Mouse (Mus musculus): Measurements from ENCODE around the gene Mmp15. TPM values are rescaled to one million over a fixed set of nuclear protein-coding genes. Genes with fewer than 3 reads are reported as not detected.

The Mmp15 gene
- polyA plus RNA-seq, 1 experiment, result 8.0 TPM

DNA sequence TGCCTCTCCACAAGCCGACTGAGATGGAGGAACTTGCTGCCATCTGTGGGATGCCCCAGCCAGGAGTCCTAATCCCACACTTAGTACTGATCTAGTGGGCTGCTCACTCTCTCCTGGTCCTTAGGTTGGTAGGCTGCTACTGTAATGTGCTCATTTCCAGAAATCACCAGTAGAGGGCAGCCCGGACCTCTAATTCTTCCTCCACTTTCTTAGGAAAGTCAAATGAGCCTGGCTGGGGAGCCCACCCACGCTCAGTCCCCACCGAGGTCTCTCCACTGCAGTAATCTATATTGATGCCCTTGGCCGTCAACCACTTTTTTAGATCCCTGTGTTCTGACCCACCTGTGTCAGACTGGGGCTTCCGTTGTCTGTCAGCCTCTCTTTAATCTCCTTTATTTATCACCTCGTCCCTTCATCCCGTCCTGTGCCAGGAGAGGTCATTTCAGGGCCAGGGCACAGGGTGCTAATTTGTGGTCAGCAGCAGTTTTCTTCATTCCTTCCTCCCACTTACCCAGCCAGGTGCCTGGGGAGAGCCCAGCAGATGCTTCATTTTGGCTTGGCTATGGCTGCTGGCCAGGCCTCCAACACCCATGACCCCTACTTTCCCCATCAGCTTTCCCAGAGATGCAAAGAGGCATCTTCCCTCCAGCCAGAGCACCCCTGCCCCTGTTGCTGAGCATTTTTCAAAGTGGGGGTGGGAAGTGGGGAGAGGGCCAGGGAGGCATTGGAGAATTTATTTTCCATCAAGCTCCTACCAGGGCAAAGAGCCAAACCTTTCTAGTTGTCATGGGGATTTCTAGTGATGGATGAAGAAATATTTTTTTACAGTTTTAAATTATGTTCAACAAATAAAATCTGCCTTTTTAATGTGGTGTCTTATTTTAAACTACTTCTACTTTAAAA lies 5.2 kb upstream of the Mmp15 start:
- H3K36me3 ChIP-seq (ENCODE audit: control insufficient read depth, insufficient read depth, low read length, poor library complexity, severe bottlenecking), result no peaks in the 10 kb centered on the region
- no peak overlapping the region for H3K4me3 ChIP-seq (ENCODE audit: low read depth, low read length)
- no peaks in the 10 kb centered on the region for H3K4me1 ChIP-seq (ENCODE audit: control insufficient read depth, insufficient read depth, low read length)
- H3K9me3 ChIP-seq (replicated peaks; ENCODE audit: control insufficient read depth, insufficient read depth, low read length, poor library complexity, severe bottlenecking), result no peaks in the 10 kb centered on the region
- H3K9ac ChIP-seq (ENCODE audit: low read depth, poor library complexity, severe bottlenecking), result no peak overlapping the region
- no peak overlapping the region for H3K27ac ChIP-seq (ENCODE audit: insufficient read depth, low read length)
- TF ChIP-seq POLR2A (IDR thresholded peaks at IDR 0.05; ENCODE audit: insufficient read depth, low read length), result no peak
- TF ChIP-seq CTCF (IDR thresholded peaks at IDR 0.05; ENCODE audit: low read depth, low read length), result peak; percentile 56
- no peaks in the 10 kb centered on the region for H3K27me3 ChIP-seq (ENCODE audit: control insufficient read depth, insufficient read depth, low read length, poor library complexity, severe bottlenecking)

- 0 out of 2 replicates have a peak, but pooled peaks cover 3% of the 10 kb centered on the region for H3K27me3 ChIP-seq (ENCODE audit: control insufficient read depth, insufficient read depth, low read length, poor library complexity, severe bottlenecking)
- H3K4me1 ChIP-seq (ENCODE audit: control insufficient read depth, insufficient read depth, low read length), result no peaks in the 10 kb centered on the region
- H3K4me3 ChIP-seq (ENCODE audit: low read depth, low read length), result no peak overlapping the region
- no peaks in the 10 kb centered on the region for H3K36me3 ChIP-seq (ENCODE audit: control insufficient read depth, insufficient read depth, low read length, poor library complexity, severe bottlenecking)
- H3K9me3 ChIP-seq (replicated peaks; ENCODE audit: control insufficient read depth, insufficient read depth, low read length, poor library complexity, severe bottlenecking), result no peaks in the 10 kb centered on the region
- H3K27ac ChIP-seq (ENCODE audit: insufficient read depth, low read length), result no peak overlapping the region
- H3K9ac ChIP-seq (ENCODE audit: low read depth, poor library complexity, severe bottlenecking), result no peak overlapping the region
- TF ChIP-seq EP300 (IDR thresholded peaks at IDR 0.05; ENCODE audit: insufficient read depth, low read depth, low read length), result no peak
- TF ChIP-seq POLR2A (IDR thresholded peaks at IDR 0.05; ENCODE audit: insufficient read depth, low read length), result no peak
- TF ChIP-seq CTCF (IDR thresholded peaks at IDR 0.05; ENCODE audit: low read depth, low read length), result no peak
These were observed 3.7 kb upstream of the Mmp15 start for GRCm38 (mm10) chr8:95348356-95348755.

DNA sequence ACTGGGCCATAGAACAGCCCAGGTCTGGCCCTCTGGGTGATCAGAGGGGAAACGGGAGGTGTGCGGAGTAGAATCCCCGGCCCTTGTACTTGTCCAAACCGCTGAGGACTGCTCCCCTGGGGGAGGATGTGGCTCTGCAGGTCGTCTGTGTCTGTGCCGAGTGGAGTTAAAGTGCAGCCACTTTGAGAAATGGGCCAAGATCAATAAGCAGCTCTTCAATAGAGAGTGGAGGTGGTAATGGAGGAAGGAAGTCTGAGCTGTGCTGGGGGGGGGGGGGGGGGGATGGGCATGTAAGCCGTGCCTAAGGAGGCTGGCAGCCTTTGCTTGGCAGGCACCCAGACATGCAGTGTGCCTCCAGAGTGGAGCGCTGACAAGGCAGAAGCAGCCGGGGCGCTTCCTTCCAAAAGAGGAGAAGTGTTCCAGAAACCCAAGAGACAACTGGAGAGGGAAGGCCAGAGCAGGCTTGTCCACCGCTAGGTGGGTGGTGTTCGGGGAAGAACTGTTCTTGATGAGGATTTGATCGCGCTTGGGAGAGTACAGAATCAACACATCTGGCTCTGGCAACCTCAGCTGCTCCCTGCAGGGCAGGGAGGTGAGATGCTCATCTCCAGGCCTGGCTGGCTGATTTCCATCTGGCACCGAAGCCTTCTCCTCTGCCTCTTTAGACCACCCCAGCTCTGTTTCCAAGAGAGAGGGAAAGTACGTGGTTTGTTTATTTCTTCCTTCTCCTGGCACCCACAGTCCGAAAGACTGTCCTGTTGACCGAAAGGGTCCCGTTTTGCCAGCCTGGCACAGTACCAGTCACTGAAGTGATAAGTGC lies 3.0 kb upstream of the Mmp15 start:
- 0 out of 2 replicates have a peak, but pooled peaks cover 3% of the 10 kb centered on the region for H3K27me3 ChIP-seq (ENCODE audit: control insufficient read depth, insufficient read depth, low read length, poor library complexity, severe bottlenecking)
- H3K4me3 ChIP-seq (ENCODE audit: low read depth, low read length), result no peak overlapping the region
- H3K4me1 ChIP-seq (ENCODE audit: control insufficient read depth, insufficient read depth, low read length), result no peaks in the 10 kb centered on the region
- H3K27ac ChIP-seq (ENCODE audit: insufficient read depth, low read length), result no peak overlapping the region
- TF ChIP-seq POLR2A (IDR thresholded peaks at IDR 0.05; ENCODE audit: insufficient read depth, low read length) (no peak), CTCF (IDR thresholded peaks at IDR 0.05; ENCODE audit: low read depth, low read length) (no peak), EP300 (IDR thresholded peaks at IDR 0.05; ENCODE audit: insufficient read depth, low read depth, low read length) (no peak)
- H3K9ac ChIP-seq (ENCODE audit: low read depth, poor library complexity, severe bottlenecking), result no peak overlapping the region
- H3K36me3 ChIP-seq (ENCODE audit: control insufficient read depth, insufficient read depth, low read length, poor library complexity, severe bottlenecking), result no peaks in the 10 kb centered on the region
- H3K9me3 ChIP-seq (replicated peaks; ENCODE audit: control insufficient read depth, insufficient read depth, low read length, poor library complexity, severe bottlenecking), result no peaks in the 10 kb centered on the region

DNA sequence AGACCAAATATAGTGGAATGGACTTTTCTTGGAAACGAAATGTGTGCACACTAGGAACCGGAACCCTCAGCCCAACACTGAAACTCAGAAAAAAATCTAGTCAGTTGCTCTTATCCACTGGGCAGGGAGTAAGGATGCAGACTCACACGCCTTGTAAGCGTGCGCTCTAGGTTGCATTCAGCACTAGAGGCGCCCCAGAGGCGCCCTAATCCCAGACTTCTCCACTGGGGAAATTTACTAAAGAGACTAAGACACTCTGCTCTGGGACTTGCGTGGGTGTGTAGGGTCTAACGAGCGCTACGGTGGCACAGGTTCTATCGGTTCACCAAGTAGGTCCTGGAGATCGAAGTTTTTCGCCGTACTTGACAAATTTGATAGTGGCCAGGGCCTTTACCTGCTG lies 607 bp upstream of the Mmp15 start:
- Histone ChIP-seq H3K9ac (ENCODE audit: low read depth, poor library complexity, severe bottlenecking) (peak overlapping the region; percentile 82), H3K27ac (ENCODE audit: insufficient read depth, low read length) (no peak overlapping the region), H3K9me3 (replicated peaks; ENCODE audit: control insufficient read depth, insufficient read depth, low read length, poor library complexity, severe bottlenecking) (no peaks in the 10 kb centered on the region), H3K4me1 (ENCODE audit: control insufficient read depth, insufficient read depth, low read length) (no peaks in the 10 kb centered on the region), H3K4me3 (ENCODE audit: low read depth, low read length) (peak overlapping the region; percentile 77), H3K36me3 (ENCODE audit: control insufficient read depth, insufficient read depth, low read length, poor library complexity, severe bottlenecking) (no peaks in the 10 kb centered on the region), H3K27me3 (ENCODE audit: control insufficient read depth, insufficient read depth, low read length, poor library complexity, severe bottlenecking) (0 out of 2 replicates have a peak, but pooled peaks cover 3% of the 10 kb centered on the region)
- TF ChIP-seq CTCF (IDR thresholded peaks at IDR 0.05; ENCODE audit: low read depth, low read length) (no peak), POLR2A (IDR thresholded peaks at IDR 0.05; ENCODE audit: insufficient read depth, low read length) (no peak), EP300 (IDR thresholded peaks at IDR 0.05; ENCODE audit: insufficient read depth, low read depth, low read length) (no peak)

DNA sequence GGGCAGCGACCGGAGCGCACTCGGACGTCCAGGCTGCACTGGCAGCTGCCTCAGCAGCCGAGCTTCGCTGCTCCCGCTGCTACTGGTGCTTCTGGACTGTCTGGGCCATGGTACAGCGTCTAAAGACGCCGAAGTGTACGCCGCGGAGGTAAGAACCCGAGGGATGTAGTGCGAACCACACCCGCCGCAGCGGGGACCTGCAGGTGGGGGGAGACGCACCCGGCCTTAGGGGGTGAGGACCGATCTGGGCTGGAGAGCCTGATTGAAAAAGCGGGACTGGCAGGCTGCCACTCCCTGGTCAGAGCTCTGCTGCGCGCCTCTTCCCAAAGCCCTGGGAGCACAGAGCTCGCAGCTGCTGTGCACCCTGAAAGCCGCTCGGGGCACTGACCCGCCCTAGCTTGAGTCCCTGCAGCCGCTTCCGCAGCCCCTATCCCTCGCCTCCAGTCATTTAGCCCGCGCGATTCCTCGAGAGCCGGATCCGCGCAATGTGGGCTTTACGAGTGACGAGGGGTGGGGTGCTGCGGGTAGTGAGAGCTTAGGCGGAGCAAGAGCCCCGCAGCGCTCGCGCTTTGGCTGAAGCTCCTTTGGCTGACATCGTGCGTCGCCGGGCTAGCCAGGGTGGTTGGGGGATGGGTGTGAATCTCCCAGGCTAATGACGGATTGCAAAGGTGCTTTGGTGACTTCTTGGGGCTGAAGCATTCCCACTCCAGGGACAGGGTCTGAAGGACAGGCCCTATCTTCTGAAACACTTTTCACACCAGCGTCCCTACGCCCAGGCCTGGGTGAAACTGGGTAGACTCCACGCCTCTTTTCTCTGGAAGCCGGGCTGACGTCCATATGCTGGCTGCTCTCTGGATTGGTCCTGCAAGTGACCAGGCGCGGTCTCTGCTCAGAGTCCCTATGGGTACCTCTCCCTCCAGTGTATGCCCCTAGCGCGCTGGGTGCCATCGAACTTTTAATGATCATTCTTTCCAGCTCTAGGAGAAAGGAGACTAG lies 1.1 kb downstream of the Mmp15 start:
- Histone ChIP-seq H3K9me3 (replicated peaks; ENCODE audit: control insufficient read depth, insufficient read depth, low read length, poor library complexity, severe bottlenecking) (no peaks in the 10 kb centered on the region), H3K4me3 (ENCODE audit: low read depth, low read length) (peak overlapping the region; percentile 77), H3K36me3 (ENCODE audit: control insufficient read depth, insufficient read depth, low read length, poor library complexity, severe bottlenecking) (no peaks in the 10 kb centered on the region), H3K4me1 (ENCODE audit: control insufficient read depth, insufficient read depth, low read length) (no peaks in the 10 kb centered on the region), H3K27ac (ENCODE audit: insufficient read depth, low read length) (no peak overlapping the region), H3K9ac (ENCODE audit: low read depth, poor library complexity, severe bottlenecking) (peak overlapping the region; percentile 82), H3K27me3 (ENCODE audit: control insufficient read depth, insufficient read depth, low read length, poor library complexity, severe bottlenecking) (0 out of 2 replicates have a peak, but pooled peaks cover 3% of the 10 kb centered on the region)
- TF ChIP-seq EP300 (IDR thresholded peaks at IDR 0.05; ENCODE audit: insufficient read depth, low read depth, low read length), result no peak
